Mouse (Mus musculus): ENCODE measurements around the gene Pdxk. TPM values are rescaled to one million over a fixed set of nuclear protein-coding genes. Genes with fewer than 3 reads are reported as not detected.
"Not testable (repeated sequence)": the region's sequence is repeated elsewhere in the genome, so short reads cannot be mapped to it uniquely, and the experiment has no call there.

Gene Pdxk
- total RNA-seq, 2 experiments from 2014 or later, result 8.5 to 20.1 TPM

- no peak for ATAC-seq (replicated peaks; ENCODE audit: low FRiP score, low TSS enrichment, poor library complexity, severe bottlenecking)
Measured at GRCm38 (mm10) chr10:78426117-78426735, 38.5 kb downstream of the Pdxk start.

- ATAC-seq (replicated peaks; ENCODE audit: low FRiP score, low TSS enrichment, poor library complexity, severe bottlenecking), result peak; percentile 96
Measured at GRCm38 (mm10) chr10:78425181-78426041, 39.4 kb downstream of the Pdxk start, which contains the start of gene Cstb. Gene Cstb, plus strand, starts transcription at chr10:78425669.

GRCm38 (mm10) chr10:78422614-78423013 is 42.2 kb downstream of the Pdxk start:
- ATAC-seq (replicated peaks; ENCODE audit: low FRiP score, low TSS enrichment, poor library complexity, severe bottlenecking), result no peak; the same call in 1 of the 2 replicates

GRCm38 (mm10) chr10:78420929-78421328 is 43.8 kb downstream of the Pdxk start:
- ATAC-seq (replicated peaks; ENCODE audit: low FRiP score, low TSS enrichment, poor library complexity, severe bottlenecking), result no peak

GRCm38 (mm10) chr10:78418791-78419190 is 46.0 kb downstream of the Pdxk start:
- ATAC-seq (replicated peaks; ENCODE audit: low FRiP score, low TSS enrichment, poor library complexity, severe bottlenecking), result no peak

GRCm38 (mm10) chr10:78417888-78418287 is 46.9 kb downstream of the Pdxk start:
- ATAC-seq (replicated peaks; ENCODE audit: low FRiP score, low TSS enrichment, poor library complexity, severe bottlenecking), result no peak

GRCm38 (mm10) chr10:78414936-78415335 is 49.8 kb downstream of the Pdxk start:
- ATAC-seq (replicated peaks; ENCODE audit: low FRiP score, low TSS enrichment, poor library complexity, severe bottlenecking), result not testable (repeated sequence)

- no peak for ATAC-seq (replicated peaks; ENCODE audit: low FRiP score, low TSS enrichment, poor library complexity, severe bottlenecking)
Measured at GRCm38 (mm10) chr10:78413152-78413520, 51.6 kb downstream of the Pdxk start.

- peak; percentile 97 for ATAC-seq (replicated peaks; ENCODE audit: low FRiP score, low TSS enrichment, poor library complexity, severe bottlenecking)
Measured at GRCm38 (mm10) chr10:78412319-78413151, 52.2 kb downstream of the Pdxk start, which contains the start of gene Rrp1. Gene Rrp1, minus strand, starts transcription at chr10:78413043.

GRCm38 (mm10) chr10:78411851-78412250 is 52.9 kb downstream of the Pdxk start:
- no peak for ATAC-seq (replicated peaks; ENCODE audit: low FRiP score, low TSS enrichment, poor library complexity, severe bottlenecking)

- ATAC-seq (replicated peaks; ENCODE audit: low FRiP score, low TSS enrichment, poor library complexity, severe bottlenecking), result no peak
Measured at GRCm38 (mm10) chr10:78409035-78409788, 55.6 kb downstream of the Pdxk start.

- ATAC-seq (replicated peaks; ENCODE audit: low FRiP score, low TSS enrichment, poor library complexity, severe bottlenecking), result peak; percentile 37; the same call in 1 of the 2 replicates
Measured at GRCm38 (mm10) chr10:78407132-78407531, 57.6 kb downstream of the Pdxk start.

GRCm38 (mm10) chr10:78406152-78406551 is 58.6 kb downstream of the Pdxk start:
- ATAC-seq (replicated peaks; ENCODE audit: low FRiP score, low TSS enrichment, poor library complexity, severe bottlenecking), result 0 out of 2 replicates have a peak, but pooled peaks have one; percentile 14

GRCm38 (mm10) chr10:78402301-78402922 is 62.4 kb downstream of the Pdxk start:
- no peak for ATAC-seq (replicated peaks; ENCODE audit: low FRiP score, low TSS enrichment, poor library complexity, severe bottlenecking)

GRCm38 (mm10) chr10:78401127-78401526 is 63.6 kb downstream of the Pdxk start:
- ATAC-seq (replicated peaks; ENCODE audit: low FRiP score, low TSS enrichment, poor library complexity, severe bottlenecking), result no peak

GRCm38 (mm10) chr10:78399090-78399657 is 65.6 kb downstream of the Pdxk start:
- ATAC-seq (replicated peaks; ENCODE audit: low FRiP score, low TSS enrichment, poor library complexity, severe bottlenecking), result peak; percentile 78

- no peak for ATAC-seq (replicated peaks; ENCODE audit: low FRiP score, low TSS enrichment, poor library complexity, severe bottlenecking)
Measured at GRCm38 (mm10) chr10:78396625-78396885, 68.2 kb downstream of the Pdxk start.

GRCm38 (mm10) chr10:78395819-78396624 is 68.8 kb downstream of the Pdxk start:
- ATAC-seq (replicated peaks; ENCODE audit: low FRiP score, low TSS enrichment, poor library complexity, severe bottlenecking), result peak; percentile 44
